Mouse (Mus musculus) kidney, embryonic 14.5 days (tissue): ENCODE measurements around the gene Fgfr3. TPM values are rescaled to one million over a fixed set of nuclear protein-coding genes. Genes with fewer than 3 reads are reported as not detected.

Experiments used
- ATAC-seq: fragments of 200-750 bp; cut with Nextera tagmentation; 2 replicates; pipeline ENCODE4 v1.8.0; 2017; ENCODE audit warnings: moderate number of reproducible peaks, mild to moderate bottlenecking, moderate TSS enrichment, moderate library complexity; ENCODE audit not compliant: low FRiP score, low TSS enrichment
- H3K27ac ChIP-seq: fragments of 300-500 bp; sonication (generic); 2 replicates; pipeline ENCODE4 v1.5.1; 2014; ENCODE audit warnings: low read depth, mild to moderate bottlenecking, low read length, moderate library complexity, mixed read lengths
- H3K27me3 ChIP-seq: fragments of 300-500 bp; sonication (generic); 2 replicates; pipeline ENCODE4 v1.6.1; 2014; ENCODE audit warnings: mild to moderate bottlenecking, low read length; ENCODE audit not compliant: control insufficient read depth, insufficient read depth
- H3K36me3 ChIP-seq: fragments of 300-500 bp; sonication (generic); 2 replicates; pipeline ENCODE4 v1.6.1; 2014; ENCODE audit warnings: low read length, mixed read lengths; ENCODE audit not compliant: control insufficient read depth, insufficient read depth
- H3K4me1 ChIP-seq: fragments of 300-500 bp; sonication (generic); 2 replicates; pipeline ENCODE4 v1.6.1; 2014; ENCODE audit warnings: low read length, mixed read lengths; ENCODE audit not compliant: control insufficient read depth, insufficient read depth
- H3K4me2 ChIP-seq: fragments of 300-500 bp; sonication (generic); replicated peaks from 2 replicates; pipeline ENCODE4 v1.6.1; 2014; ENCODE audit warnings: low read depth, mild to moderate bottlenecking, low read length
- H3K4me3 ChIP-seq: fragments of 300-500 bp; sonication (generic); 2 replicates; pipeline ENCODE4 v1.5.1; 2014; ENCODE audit warnings: mild to moderate bottlenecking, low read length
- H3K9ac ChIP-seq: fragments of 300-500 bp; sonication (generic); 2 replicates; pipeline ENCODE4 v1.6.1; 2014; ENCODE audit warnings: low read depth, mild to moderate bottlenecking, low read length, moderate library complexity
- H3K9me3 ChIP-seq: fragments of 300-500 bp; sonication (generic); 2 replicates; pipeline ENCODE4 v1.6.1; 2016; ENCODE audit warnings: low read length; ENCODE audit not compliant: control insufficient read depth
- WGBS: fragments of 180-500 bp; shearing (Covaris S2); extraction: QIAGEN DNeasy Blood & Tissue Kit; methylation state at CpG from one replicate; pipeline ENCODE4 v1.1.7; 2014; 5-methylcytosine and 5-hydroxymethylcytosine counted together
- polyA plus RNA-seq: library from polyadenylated mRNA; unstranded; fragments of >200 nt; fragmentation: Nextera tagmentation; extraction: Ambion mirVana; gene quantifications from 2 replicates; pipeline ENCODE4 v1.2.1, GENCODE M21; 2014

The Fgfr3 gene
- polyA plus RNA-seq, 1 experiment from 2014 or later = 13.8 TPM

DNA sequence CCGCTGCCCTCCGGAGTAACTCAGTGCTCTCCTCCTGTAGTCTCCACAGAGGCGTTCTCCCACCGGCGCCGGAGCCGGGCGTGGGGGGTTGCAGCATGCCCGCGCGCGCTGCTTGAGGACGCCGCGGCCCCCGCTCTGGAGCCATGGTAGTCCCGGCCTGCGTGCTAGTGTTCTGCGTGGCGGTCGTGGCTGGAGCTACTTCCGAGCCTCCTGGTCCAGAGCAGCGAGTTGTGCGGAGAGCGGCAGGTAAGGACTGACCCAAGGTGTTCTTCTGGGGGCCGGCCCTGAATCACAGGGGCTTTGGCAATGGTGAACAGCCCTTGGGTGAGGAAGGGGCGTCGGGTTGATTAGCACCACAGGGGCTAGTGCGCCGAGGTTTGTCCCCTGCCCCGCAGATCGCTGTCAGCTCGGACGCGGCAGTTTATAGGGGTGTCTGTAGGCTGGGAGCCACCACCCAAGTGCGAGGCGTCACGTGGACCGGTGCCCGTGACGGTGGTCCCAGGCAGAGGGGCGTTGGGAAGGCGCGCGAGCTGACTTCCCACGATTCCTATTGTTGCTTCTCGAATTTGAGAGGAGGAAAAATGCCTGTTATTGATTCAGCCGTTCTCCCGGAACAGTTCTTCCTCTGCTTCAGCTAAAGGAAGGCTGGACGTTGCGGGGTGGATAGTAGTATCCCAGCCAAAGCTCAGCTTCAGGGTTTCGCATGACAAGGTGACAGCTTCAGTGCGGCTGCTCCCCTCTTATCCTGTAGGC is 968 bp downstream of the Fgfr3 start:
- Histone ChIP-seq H3K4me2 (peak overlapping the region; percentile 87), H3K4me1 (peaks cover 20% of the 10 kb centered on the region), H3K4me3 (peak overlapping the region; percentile 74), H3K9ac (peak overlapping the region; percentile 78), H3K9me3 (no peaks in the 10 kb centered on the region), H3K36me3 (no peaks in the 10 kb centered on the region), H3K27ac (no peak overlapping the region), H3K27me3 (peaks cover 21% of the 10 kb centered on the region)
- ATAC-seq = 0 out of 2 replicates have a peak, but pooled peaks have one; percentile 1
- WGBS = under 1% methylated on average over 49 of the region's 53 CpGs

DNA sequence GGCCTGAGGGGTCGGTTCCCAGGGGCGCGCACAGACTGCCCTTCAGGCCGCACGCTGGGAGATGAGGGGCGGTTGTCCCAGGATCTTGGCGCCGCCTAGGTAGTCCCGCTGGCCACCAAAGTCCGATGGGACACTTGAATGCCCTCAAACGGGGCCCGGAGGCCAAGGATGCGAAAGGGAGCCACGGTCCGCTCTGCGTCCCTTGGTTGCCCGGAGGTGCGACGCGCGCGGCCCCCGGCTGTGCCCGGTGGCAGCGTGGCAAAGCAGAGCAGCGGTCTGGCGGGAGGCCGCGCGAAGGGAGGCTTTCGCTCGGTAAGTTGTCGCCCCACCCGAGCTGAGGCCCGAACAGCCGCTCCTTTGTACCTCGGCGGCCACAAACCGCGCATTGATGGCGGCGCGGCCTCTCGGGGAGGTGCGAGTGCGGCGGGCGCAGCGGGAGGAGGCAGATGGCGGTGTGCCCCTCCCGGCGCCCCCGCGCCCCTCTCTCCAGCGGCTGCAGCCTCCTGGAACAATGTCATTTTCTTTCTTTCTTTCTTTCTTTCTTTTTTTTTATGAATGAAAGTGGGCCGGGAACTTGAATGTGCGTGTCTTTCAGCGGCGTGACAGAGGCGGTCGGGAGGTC is 1.7 kb downstream of the Fgfr3 start:
- WGBS = under 1% methylated on average over 60 of the region's 61 CpGs
- peaks cover 21% of the 10 kb centered on the region for H3K27me3 ChIP-seq

DNA sequence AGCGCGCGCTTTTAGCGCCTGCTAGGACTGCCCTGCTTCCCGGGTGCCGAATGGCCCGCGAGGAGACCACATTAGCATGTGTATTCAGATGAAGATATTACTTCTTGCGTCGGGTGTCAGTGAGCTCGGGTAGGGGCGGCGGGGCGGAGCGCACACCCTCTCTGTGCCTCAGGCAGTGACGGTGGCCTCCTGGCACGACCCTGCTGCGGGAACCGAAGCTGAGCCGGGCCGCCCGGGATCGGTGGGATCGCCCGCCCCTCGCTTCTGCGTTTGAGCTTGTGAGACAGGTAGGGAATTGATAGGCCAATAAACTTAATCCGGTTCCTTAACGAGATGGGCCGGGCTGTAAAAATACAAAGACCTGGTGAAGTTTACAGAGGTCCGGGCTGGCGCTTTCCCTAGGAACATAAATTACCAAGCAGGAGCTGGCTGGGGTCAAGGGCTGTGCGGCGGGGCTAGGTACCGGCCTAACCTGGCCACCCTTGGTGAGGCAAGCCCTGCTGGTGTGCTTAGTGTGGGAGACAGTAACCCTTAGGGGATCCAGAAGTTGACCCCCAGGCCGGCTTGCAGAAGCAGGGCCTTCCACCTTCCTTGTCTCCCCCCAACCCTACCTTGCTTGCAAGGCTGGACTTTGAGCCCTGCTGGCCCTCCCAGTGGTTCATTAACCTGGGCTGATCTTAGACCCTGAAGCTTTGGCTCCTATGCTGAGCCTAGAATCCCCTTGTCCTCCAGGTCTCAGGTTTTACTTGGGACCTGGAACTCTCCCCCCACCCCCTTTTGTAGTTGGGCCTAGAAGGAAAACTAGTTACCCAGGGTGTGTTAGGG is 2.4 kb downstream of the Fgfr3 start:
- peak overlapping the region; percentile 78; the same call in 1 of the 2 replicates for H3K9ac ChIP-seq
- H3K27ac ChIP-seq = no peak overlapping the region
- no peaks in the 10 kb centered on the region for H3K9me3 ChIP-seq
- 3% methylated on average over 36 of the region's 36 CpGs for WGBS
- peaks cover 20% of the 10 kb centered on the region for H3K4me1 ChIP-seq
- peak overlapping the region; percentile 74 for H3K4me3 ChIP-seq
- 0 out of 2 replicates have a peak, but pooled peaks have one; percentile 24 for ATAC-seq
- peaks cover 21% of the 10 kb centered on the region for H3K27me3 ChIP-seq
- H3K4me2 ChIP-seq = peak overlapping the region; percentile 87
- peaks cover 5% of the 10 kb centered on the region; the same call in 1 of the 2 replicates for H3K36me3 ChIP-seq

More for the DNA sequence above, 1.7 kb downstream of the Fgfr3 start:
- ATAC-seq = no peak
- Histone ChIP-seq H3K9me3 (no peaks in the 10 kb centered on the region), H3K36me3 (peaks cover 4% of the 10 kb centered on the region; the same call in 1 of the 2 replicates), H3K4me3 (peak overlapping the region; percentile 74), H3K9ac (peak overlapping the region; percentile 78), H3K4me2 (peak overlapping the region; percentile 87), H3K27ac (no peak overlapping the region), H3K4me1 (peaks cover 20% of the 10 kb centered on the region)

DNA sequence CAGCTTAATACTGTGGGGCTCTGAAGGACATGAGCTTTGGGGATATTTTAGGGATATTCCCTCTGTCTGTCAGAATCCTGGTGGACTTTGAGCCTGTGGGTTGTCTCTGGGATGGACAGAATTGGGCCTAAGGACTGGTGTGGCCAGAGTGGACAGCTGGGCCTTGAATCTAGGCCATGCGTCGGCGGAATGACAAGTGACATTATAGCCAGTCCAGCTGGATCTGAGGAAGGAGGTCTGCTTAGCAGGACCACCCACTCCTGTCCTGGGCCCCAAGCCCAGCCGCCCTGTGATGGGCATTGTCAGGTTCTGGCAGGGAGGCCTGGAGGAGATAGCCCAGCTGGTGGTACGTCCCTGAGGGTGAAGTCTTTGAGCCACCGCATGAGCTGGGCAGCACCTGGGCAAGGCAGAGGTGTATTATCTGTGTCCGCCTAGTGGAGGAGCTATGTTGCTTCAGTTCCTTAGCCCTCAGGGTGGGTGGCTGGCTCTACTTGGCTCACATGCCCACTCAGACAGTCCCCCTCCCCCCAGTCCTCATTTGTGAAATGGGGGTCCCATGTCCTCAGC is 4.7 kb downstream of the Fgfr3 start:
- no peak overlapping the region for H3K4me3 ChIP-seq
- no peak overlapping the region for H3K27ac ChIP-seq
- H3K4me1 ChIP-seq = peaks cover 17% of the 10 kb centered on the region
- no peak overlapping the region for H3K4me2 ChIP-seq
- H3K9ac ChIP-seq = no peak overlapping the region
- no peaks in the 10 kb centered on the region for H3K9me3 ChIP-seq
- H3K36me3 ChIP-seq = peaks cover 5% of the 10 kb centered on the region; the same call in 1 of the 2 replicates
- no peak for ATAC-seq
- WGBS = 72% methylated on average over 7 of the region's 7 CpGs
- peaks cover 21% of the 10 kb centered on the region for H3K27me3 ChIP-seq

DNA sequence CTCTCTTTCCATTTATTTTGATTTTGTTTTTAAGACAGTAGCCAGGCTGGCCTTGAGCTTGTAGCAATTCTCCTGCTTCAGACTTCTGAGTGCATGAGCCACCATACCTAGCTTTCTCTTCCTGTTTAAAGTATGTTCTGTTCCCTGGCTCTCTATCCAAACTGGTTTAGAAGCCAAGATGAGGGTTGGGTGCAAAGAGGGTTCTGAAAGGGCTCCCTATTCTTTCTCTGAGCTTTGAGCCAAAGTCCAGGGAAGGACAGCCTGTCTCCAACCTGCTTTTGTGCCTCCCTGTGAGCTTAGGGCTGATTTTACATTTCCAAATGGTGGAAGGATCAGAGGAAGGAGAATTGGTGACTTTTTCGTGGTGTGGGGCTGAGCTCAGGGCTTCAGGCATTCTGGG is 5.4 kb downstream of the Fgfr3 start:
- Histone ChIP-seq H3K4me2 (no peak overlapping the region), H3K4me3 (no peak overlapping the region), H3K27ac (no peak overlapping the region), H3K4me1 (peaks cover 13% of the 10 kb centered on the region; the same call in 1 of the 2 replicates), H3K27me3 (peaks cover 21% of the 10 kb centered on the region), H3K36me3 (peaks cover 10% of the 10 kb centered on the region), H3K9me3 (no peaks in the 10 kb centered on the region), H3K9ac (no peak overlapping the region)
- 64% methylated on average over 1 of the region's 1 CpGs for WGBS
- no peak for ATAC-seq

DNA sequence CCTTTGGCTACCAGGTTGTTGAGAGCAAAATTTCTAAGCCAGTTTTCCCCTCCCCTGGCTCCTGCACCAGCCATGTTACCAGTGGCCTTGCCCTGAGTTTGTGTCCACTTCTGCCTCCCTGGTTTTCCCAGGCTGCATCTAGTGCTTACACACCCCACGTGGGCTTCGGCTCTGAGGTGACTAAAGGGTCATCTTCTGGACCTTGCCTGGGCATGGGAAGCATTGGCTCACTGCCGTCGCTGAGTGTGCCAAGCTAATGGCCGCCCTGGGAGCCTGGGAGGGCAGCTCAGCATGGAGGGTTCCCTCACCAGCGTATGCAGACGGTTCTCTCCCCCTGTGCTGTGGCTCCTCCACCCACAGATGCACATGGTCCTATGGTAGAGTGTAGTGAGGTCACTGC is 7.4 kb downstream of the Fgfr3 start:
- Histone ChIP-seq H3K4me2 (no peak overlapping the region), H3K36me3 (peaks cover 17% of the 10 kb centered on the region), H3K27me3 (peaks cover 5% of the 10 kb centered on the region; the same call in 1 of the 2 replicates), H3K9me3 (no peaks in the 10 kb centered on the region), H3K9ac (no peak overlapping the region), H3K4me1 (peaks cover 3% of the 10 kb centered on the region; the same call in 1 of the 2 replicates), H3K4me3 (no peak overlapping the region), H3K27ac (no peak overlapping the region)
- WGBS = 78% methylated on average over 7 of the region's 7 CpGs
- no peak for ATAC-seq

DNA sequence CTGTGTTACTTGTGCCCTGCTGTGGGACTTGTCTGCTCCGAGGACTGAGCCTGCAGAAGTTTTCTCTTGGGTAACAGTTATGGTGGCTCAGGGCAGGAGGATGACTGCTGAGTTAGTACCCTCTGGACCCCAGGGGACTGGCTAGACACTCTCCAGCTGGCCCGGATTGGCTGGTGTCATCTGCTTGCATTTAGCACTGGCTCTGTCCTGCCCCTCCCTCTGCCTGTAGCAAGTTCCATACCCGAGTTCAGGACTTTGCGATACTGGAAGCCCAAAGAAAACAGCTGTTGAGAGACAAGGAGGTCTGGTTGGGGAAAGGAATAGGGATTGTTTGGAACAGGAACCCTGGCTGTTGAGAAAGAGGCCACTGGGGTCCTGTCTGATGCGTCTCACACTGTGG is 9.0 kb downstream of the Fgfr3 start:
- Histone ChIP-seq H3K27ac (no peak overlapping the region), H3K4me1 (no peaks in the 10 kb centered on the region), H3K4me2 (no peak overlapping the region), H3K4me3 (no peak overlapping the region), H3K9me3 (no peaks in the 10 kb centered on the region), H3K36me3 (peaks cover 29% of the 10 kb centered on the region), H3K27me3 (no peaks in the 10 kb centered on the region), H3K9ac (no peak overlapping the region)
- ATAC-seq = no peak
- WGBS = 41% methylated on average over 5 of the region's 5 CpGs

DNA sequence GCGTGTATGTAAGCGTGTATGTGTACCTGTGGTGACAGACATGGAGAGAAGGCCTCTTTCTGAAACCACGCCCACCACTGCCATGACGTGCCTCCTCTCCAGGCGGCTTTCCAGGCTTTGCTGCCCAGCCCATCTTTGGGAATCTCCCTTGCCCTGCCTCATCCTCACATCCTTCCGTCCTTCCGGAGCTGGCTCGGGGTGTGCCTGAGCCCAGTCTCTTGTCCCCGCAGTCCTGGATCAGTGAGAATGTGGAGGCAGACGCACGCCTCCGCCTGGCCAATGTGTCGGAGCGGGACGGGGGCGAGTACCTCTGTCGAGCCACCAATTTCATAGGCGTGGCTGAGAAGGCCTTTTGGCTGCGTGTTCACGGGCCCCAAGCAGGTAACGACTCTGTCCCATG is 9.6 kb downstream of the Fgfr3 start:
- no peak overlapping the region; the same call in 1 of the 2 replicates for H3K9ac ChIP-seq
- ATAC-seq = no peak
- H3K9me3 ChIP-seq = no peaks in the 10 kb centered on the region
- peaks cover 31% of the 10 kb centered on the region for H3K36me3 ChIP-seq
- H3K27ac ChIP-seq = no peak overlapping the region
- no peak overlapping the region for H3K4me2 ChIP-seq
- 41% methylated on average over 21 of the region's 21 CpGs for WGBS
- no peaks in the 10 kb centered on the region for H3K27me3 ChIP-seq
- no peak overlapping the region; the same call in 1 of the 2 replicates for H3K4me3 ChIP-seq
- H3K4me1 ChIP-seq = no peaks in the 10 kb centered on the region
